Mouse (Mus musculus) lung, embryonic 15.5 days (tissue): ENCODE data around the gene Mepe. TPM values are rescaled to one million over a fixed set of nuclear protein-coding genes. Genes with fewer than 3 reads are reported as not detected.
A peak's percentile ranks its signal among the peaks of the same experiment; 100 is the strongest.

Source experiments
- ATAC-seq: fragments of 200-750 bp; cut with Nextera tagmentation; 2 replicates; pipeline ENCODE4 v1.8.0; 2017; ENCODE audit warnings: moderate number of reproducible peaks, borderline replicate concordance; ENCODE audit not compliant: low FRiP score, low TSS enrichment; ENCODE audit errors: extremely low read depth
- H3K27ac ChIP-seq: fragments of 300-500 bp; sonication (generic); 2 replicates; pipeline ENCODE4 v1.5.1; 2015; ENCODE audit warnings: moderate library complexity, mild to moderate bottlenecking, inconsistent platforms
- H3K27me3 ChIP-seq: fragments of 300-500 bp; sonication (generic); 2 replicates; pipeline ENCODE4 v1.6.1; 2015; ENCODE audit warnings: inconsistent platforms
- H3K36me3 ChIP-seq: fragments of 300-500 bp; sonication (generic); 2 replicates; pipeline ENCODE4 v1.6.1; 2015; ENCODE audit warnings: inconsistent platforms
- H3K4me1 ChIP-seq: fragments of 300-500 bp; sonication (generic); 2 replicates; pipeline ENCODE4 v1.6.1; 2015; ENCODE audit warnings: inconsistent platforms
- H3K4me2 ChIP-seq: fragments of 300-500 bp; sonication (generic); 2 replicates; pipeline ENCODE4 v1.6.1; 2015; ENCODE audit warnings: inconsistent platforms, mild to moderate bottlenecking, moderate library complexity
- H3K4me3 ChIP-seq: fragments of 300-500 bp; sonication (generic); 2 replicates; pipeline ENCODE4 v1.5.1; 2015; ENCODE audit warnings: mild to moderate bottlenecking, inconsistent platforms
- H3K9ac ChIP-seq: fragments of 300-500 bp; sonication (generic); 2 replicates; pipeline ENCODE4 v1.6.1; 2015; ENCODE audit warnings: inconsistent platforms
- H3K9me3 ChIP-seq: fragments of 300-500 bp; sonication (generic); 2 replicates; pipeline ENCODE4 v1.6.1; 2016; ENCODE audit warnings: inconsistent platforms
- WGBS: fragments of 180-500 bp; shearing (Covaris S2); methylation state at CpG from one replicate; pipeline ENCODE4 v1.1.7; 2015; 5-methylcytosine and 5-hydroxymethylcytosine counted together
- polyA plus RNA-seq: library from polyadenylated mRNA; unstranded; fragments of >200 nt; fragmentation: Nextera tagmentation; extraction: Ambion mirVana; gene quantifications from 2 replicates; pipeline ENCODE4 v1.2.1, GENCODE M21; 2015

Gene Mepe
- polyA plus RNA-seq, 1 experiment from 2014 or later = not detected

- Histone ChIP-seq H3K36me3 (no peaks in the 10 kb centered on the region), H3K9me3 (no peaks in the 10 kb centered on the region), H3K4me1 (no peaks in the 10 kb centered on the region), H3K27ac (no peak overlapping the region), H3K4me3 (no peak overlapping the region), H3K27me3 (no peaks in the 10 kb centered on the region), H3K4me2 (no peak overlapping the region), H3K9ac (no peak overlapping the region)
- ATAC-seq = no peak
- 53% methylated on average over 7 of the region's 7 CpGs for WGBS
Measured at GRCm38 (mm10) chr5:104358592-104358991, 33.5 kb downstream of the Mepe start.

- no peak for ATAC-seq
- no peaks in the 10 kb centered on the region for H3K9me3 ChIP-seq
- 61% methylated on average over 6 of the region's 6 CpGs for WGBS
Measured at GRCm38 (mm10) chr5:104359257-104359656, 34.1 kb downstream of the Mepe start.

DNA sequence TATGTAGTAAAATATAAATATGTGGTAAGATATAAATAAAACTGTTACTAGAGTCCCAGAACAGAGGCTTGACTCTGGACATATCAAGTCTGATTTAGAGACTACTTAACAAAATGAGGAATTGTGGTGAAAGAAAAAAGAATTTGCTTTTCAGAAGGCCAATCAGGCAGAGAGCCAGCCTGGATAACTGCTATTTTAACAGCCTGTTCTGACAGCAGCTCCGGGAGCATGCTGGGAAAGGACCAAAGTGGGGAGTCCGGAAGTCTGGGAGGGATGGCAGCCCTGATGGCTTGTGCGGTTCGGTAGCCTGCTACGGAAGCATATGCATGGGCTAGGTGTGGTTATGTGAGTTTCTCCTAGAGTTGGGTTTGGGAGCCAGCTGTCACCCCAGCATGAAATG is 45.5 kb downstream of the Mepe start:
- H3K4me2 ChIP-seq = no peak overlapping the region
- no peak for ATAC-seq
- peaks cover 19% of the 10 kb centered on the region for H3K4me1 ChIP-seq
- H3K27ac ChIP-seq = no peak overlapping the region
- no peak overlapping the region for H3K9ac ChIP-seq
- no peaks in the 10 kb centered on the region for H3K27me3 ChIP-seq
- WGBS = 81% methylated on average over 5 of the region's 5 CpGs
- H3K9me3 ChIP-seq = no peaks in the 10 kb centered on the region
- no peaks in the 10 kb centered on the region for H3K36me3 ChIP-seq
- no peak overlapping the region for H3K4me3 ChIP-seq

More at GRCm38 (mm10) chr5:104359257-104359656, 34.1 kb downstream of the Mepe start:
- Histone ChIP-seq H3K27me3 (no peaks in the 10 kb centered on the region), H3K27ac (no peak overlapping the region), H3K4me3 (no peak overlapping the region), H3K9ac (no peak overlapping the region), H3K4me2 (no peak overlapping the region), H3K36me3 (no peaks in the 10 kb centered on the region), H3K4me1 (no peaks in the 10 kb centered on the region)

DNA sequence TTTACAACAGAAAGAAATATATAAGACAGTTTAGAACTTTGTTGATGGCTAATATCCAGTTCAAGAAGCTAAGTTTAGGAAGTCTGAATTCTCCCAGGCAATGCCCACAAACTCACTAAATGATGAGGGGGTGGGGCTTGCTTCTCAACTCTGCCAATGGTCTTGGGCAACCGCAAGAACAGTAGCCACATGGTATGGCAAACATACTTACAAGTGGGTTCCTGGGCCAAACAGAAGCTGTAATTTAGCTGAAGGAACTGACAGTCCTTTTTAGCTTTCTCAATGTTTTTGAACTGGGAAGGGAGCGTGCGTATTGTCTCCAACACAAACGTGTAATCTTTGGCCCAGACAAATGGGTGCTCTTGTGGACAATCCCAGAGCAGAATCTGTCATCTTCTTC is 46.2 kb downstream of the Mepe start:
- 85% methylated on average over 4 of the region's 4 CpGs for WGBS
- peaks cover 19% of the 10 kb centered on the region for H3K4me1 ChIP-seq
- no peak for ATAC-seq
- no peak overlapping the region for H3K4me3 ChIP-seq
- H3K4me2 ChIP-seq = no peak overlapping the region
- no peak overlapping the region for H3K9ac ChIP-seq
- no peaks in the 10 kb centered on the region for H3K9me3 ChIP-seq
- H3K27ac ChIP-seq = no peak overlapping the region
- no peaks in the 10 kb centered on the region for H3K27me3 ChIP-seq
- H3K36me3 ChIP-seq = no peaks in the 10 kb centered on the region

DNA sequence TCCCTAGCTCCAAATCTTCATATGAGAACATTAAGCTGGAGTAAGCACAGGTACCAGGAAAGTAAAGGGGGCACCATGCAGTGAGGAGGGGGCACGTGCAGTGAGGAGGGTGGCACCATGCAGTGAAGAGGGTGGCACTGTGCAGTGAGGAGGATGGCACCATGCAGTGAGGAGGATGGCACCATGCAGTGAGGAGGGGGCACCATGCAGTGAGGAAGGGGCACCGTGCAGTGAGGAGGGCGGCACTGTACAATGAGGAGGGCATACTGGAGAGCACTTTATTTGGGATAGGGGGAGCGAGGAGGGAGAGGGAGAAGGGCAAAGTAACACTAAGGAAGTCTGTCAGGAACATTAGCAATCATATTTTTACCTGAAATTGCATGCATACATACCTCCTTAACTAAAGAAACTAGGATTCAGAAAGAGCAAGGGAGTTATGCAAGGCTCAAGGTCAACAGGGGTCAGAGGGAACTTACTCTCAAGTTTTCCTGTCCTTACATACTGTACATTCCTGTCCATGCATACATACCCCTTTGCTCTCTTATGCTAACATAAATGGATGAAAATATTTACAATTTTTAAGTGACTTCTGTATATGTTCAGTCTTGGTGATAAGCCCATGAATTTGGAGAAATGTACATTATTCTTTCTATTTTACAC is 48.6 kb downstream of the Mepe start:
- ATAC-seq = no peak
- no peak overlapping the region for H3K4me3 ChIP-seq
- no peaks in the 10 kb centered on the region for H3K36me3 ChIP-seq
- no peak overlapping the region for H3K9ac ChIP-seq
- H3K27me3 ChIP-seq = no peaks in the 10 kb centered on the region
- H3K27ac ChIP-seq = peak overlapping the region; percentile 39; the same call in 1 of the 2 replicates
- no peak overlapping the region for H3K4me2 ChIP-seq
- 75% methylated on average over 4 of the region's 4 CpGs for WGBS
- H3K4me1 ChIP-seq = peaks cover 19% of the 10 kb centered on the region
- no peaks in the 10 kb centered on the region for H3K9me3 ChIP-seq

DNA sequence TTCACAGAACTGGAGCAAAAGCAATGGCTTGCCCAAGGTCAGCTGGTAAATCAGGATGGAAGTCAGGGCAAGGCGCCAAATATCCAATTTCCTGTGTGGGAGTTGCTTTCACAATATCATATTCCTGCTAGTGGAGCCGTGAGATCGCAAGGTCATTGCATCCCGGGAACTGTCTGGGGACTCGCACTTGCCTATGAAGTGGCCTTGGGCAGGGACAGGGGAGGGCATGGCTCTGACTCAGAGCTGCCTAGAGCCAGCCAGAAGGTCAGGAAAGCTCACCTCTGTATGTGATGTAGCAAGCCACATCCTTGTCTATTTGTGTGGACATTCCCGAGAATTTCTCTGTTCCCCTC is 49.2 kb downstream of the Mepe start:
- 27% methylated on average over 6 of the region's 6 CpGs for WGBS
- Histone ChIP-seq H3K4me1 (peaks cover 19% of the 10 kb centered on the region), H3K27me3 (no peaks in the 10 kb centered on the region), H3K27ac (peak overlapping the region; percentile 39; the same call in 1 of the 2 replicates), H3K9me3 (no peaks in the 10 kb centered on the region), H3K36me3 (no peaks in the 10 kb centered on the region), H3K4me3 (no peak overlapping the region), H3K9ac (no peak overlapping the region), H3K4me2 (no peak overlapping the region)
- peak; percentile 78; the same call in 1 of the 2 replicates for ATAC-seq

DNA sequence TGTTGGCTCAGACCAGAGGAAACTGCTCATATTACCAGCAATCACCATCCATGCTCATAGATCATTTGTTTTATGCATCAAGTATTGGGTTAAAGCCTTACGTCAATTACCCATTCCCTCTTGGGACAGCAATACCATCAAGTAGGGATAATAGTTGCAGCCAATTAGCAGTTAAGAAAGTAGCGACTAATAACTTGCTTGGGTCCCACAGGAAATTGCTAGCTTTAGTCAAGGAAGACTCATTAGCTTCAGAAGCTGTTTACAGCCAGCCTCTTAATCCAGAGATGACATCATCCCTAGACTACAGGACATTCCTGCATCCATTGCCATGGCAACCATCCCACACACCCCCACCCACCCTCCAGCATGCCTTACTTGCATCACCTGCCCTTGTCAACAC is 50.0 kb downstream of the Mepe start:
- Histone ChIP-seq H3K36me3 (no peaks in the 10 kb centered on the region), H3K9me3 (no peaks in the 10 kb centered on the region), H3K4me3 (no peak overlapping the region), H3K27ac (peak overlapping the region; percentile 39; the same call in 1 of the 2 replicates), H3K9ac (no peak overlapping the region), H3K27me3 (no peaks in the 10 kb centered on the region), H3K4me1 (peaks cover 19% of the 10 kb centered on the region), H3K4me2 (no peak overlapping the region)
- WGBS = 51% methylated on average over 2 of the region's 2 CpGs
- no peak for ATAC-seq

DNA sequence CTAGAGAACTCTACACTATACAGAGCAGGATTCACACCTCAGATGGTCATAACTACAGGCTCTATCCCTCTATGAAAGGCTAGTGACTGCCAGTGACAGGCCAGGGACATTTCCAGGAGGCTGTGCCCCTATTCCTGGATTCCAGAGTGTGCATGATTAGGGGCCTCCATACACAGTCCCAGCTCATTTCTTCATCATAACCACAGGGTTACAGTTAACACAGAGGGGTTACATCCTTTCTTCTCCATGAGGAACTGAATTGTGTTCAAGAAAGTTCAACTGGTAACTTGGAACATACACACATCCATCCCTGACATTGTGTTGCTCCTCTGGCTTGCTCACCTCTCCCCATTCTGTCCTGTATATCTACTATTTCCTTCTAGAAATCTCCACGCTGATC is 51.8 kb downstream of the Mepe start:
- Histone ChIP-seq H3K4me1 (peaks cover 19% of the 10 kb centered on the region), H3K4me3 (no peak overlapping the region), H3K27me3 (no peaks in the 10 kb centered on the region), H3K4me2 (no peak overlapping the region), H3K27ac (no peak overlapping the region), H3K9me3 (no peaks in the 10 kb centered on the region), H3K36me3 (no peaks in the 10 kb centered on the region), H3K9ac (no peak overlapping the region)
- WGBS = 77% methylated on average over 1 of the region's 1 CpGs
- no peak for ATAC-seq

GRCm38 (mm10) chr5:104380574-104380973 is 55.4 kb downstream of the Mepe start:
- 87% methylated on average over 1 of the region's 1 CpGs for WGBS
- ATAC-seq = no peak
- no peaks in the 10 kb centered on the region for H3K27me3 ChIP-seq

DNA sequence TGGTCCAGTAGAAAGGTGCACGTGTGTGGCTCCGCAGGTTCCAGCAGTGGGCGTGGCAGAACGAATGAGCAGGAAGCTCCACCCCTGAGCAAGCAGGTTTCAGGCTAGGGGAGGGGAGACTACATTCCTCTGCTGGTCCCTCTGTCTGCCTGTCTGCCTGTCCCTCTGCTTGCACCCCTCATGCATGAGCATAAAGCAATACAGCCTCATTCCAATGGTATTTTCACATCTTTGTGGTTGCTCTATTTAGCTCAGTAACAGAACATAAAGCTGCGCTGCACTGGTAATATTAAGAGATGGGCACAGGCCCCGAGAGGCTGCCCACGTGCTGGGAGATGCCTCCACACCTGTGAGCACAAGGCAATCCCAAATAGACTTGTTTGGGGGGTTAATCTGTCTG is 56.5 kb downstream of the Mepe start:
- H3K4me2 ChIP-seq = no peak overlapping the region
- no peak for ATAC-seq
- no peak overlapping the region for H3K4me3 ChIP-seq
- H3K9ac ChIP-seq = no peak overlapping the region
- no peaks in the 10 kb centered on the region for H3K36me3 ChIP-seq
- H3K9me3 ChIP-seq = no peaks in the 10 kb centered on the region
- no peak overlapping the region for H3K27ac ChIP-seq
- H3K4me1 ChIP-seq = no peaks in the 10 kb centered on the region
- no peaks in the 10 kb centered on the region for H3K27me3 ChIP-seq
- WGBS = 70% methylated on average over 3 of the region's 7 CpGs

More at GRCm38 (mm10) chr5:104380574-104380973, 55.4 kb downstream of the Mepe start:
- Histone ChIP-seq H3K36me3 (no peaks in the 10 kb centered on the region), H3K9ac (no peak overlapping the region), H3K27ac (no peak overlapping the region), H3K4me2 (no peak overlapping the region), H3K4me3 (no peak overlapping the region), H3K4me1 (no peaks in the 10 kb centered on the region), H3K9me3 (no peaks in the 10 kb centered on the region)

DNA sequence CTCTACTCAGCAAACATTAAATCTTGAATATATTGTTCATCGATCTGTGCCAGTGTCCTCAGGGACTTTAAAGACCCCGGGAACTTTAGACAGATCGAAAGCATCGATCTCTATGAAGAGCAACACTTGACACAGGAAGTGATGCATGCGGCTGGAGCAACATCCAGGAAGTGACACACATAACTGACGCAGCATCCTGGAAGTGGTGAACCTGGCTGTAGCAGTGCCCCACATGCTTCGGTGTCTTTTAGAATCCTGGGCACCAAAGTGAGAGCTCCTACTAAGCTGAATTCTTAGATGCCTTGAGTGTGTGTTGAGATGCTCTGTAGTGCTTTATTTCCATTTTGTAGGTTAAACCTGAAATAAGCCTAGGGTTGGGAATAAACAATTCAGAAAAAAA is 59.4 kb downstream of the Mepe start:
- no peak overlapping the region for H3K4me2 ChIP-seq
- H3K9me3 ChIP-seq = no peaks in the 10 kb centered on the region
- H3K27me3 ChIP-seq = no peaks in the 10 kb centered on the region
- no peak overlapping the region for H3K27ac ChIP-seq
- 88% methylated on average over 7 of the region's 7 CpGs for WGBS
- H3K36me3 ChIP-seq = no peaks in the 10 kb centered on the region
- ATAC-seq = no peak
- no peak overlapping the region for H3K4me3 ChIP-seq
- no peak overlapping the region for H3K9ac ChIP-seq
- no peaks in the 10 kb centered on the region for H3K4me1 ChIP-seq

GRCm38 (mm10) chr5:104385521-104385920 is 60.4 kb downstream of the Mepe start:
- H3K9ac ChIP-seq = no peak overlapping the region
- no peak overlapping the region for H3K27ac ChIP-seq
- no peak overlapping the region for H3K4me2 ChIP-seq
- 86% methylated on average over 16 of the region's 16 CpGs for WGBS
- H3K4me1 ChIP-seq = no peaks in the 10 kb centered on the region
- no peaks in the 10 kb centered on the region for H3K36me3 ChIP-seq
- H3K9me3 ChIP-seq = no peaks in the 10 kb centered on the region
- H3K27me3 ChIP-seq = no peaks in the 10 kb centered on the region
- no peak for ATAC-seq
- no peak overlapping the region for H3K4me3 ChIP-seq

DNA sequence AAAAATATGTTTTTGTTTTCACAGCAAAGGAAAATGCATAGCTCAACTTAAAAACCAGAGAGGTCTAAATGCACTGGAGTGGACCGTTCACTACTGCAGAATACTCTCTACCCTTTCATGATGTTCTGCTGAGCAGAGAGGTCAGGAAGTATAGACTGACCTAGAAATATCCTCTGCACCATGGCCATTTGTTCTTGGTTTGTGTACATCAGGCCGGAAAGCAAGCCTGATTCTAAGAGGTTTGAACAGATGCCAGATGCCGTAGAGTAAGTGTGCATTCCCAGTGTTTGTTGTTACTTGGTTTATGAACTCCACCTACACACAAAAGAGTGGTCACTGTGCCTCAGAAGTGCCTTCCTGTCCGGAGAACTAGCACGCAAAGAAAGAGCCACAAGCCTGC is 61.8 kb downstream of the Mepe start:
- Histone ChIP-seq H3K9me3 (no peaks in the 10 kb centered on the region), H3K4me1 (no peaks in the 10 kb centered on the region), H3K4me2 (no peak overlapping the region), H3K27ac (no peak overlapping the region), H3K4me3 (no peak overlapping the region), H3K27me3 (no peaks in the 10 kb centered on the region), H3K9ac (no peak overlapping the region), H3K36me3 (no peaks in the 10 kb centered on the region)
- WGBS = 40% methylated on average over 5 of the region's 5 CpGs
- ATAC-seq = no peak
